Mouse (Mus musculus) gastrocnemius, adult 18-20 months (tissue): ENCODE data around the gene Nsg2. TPM values are rescaled to one million over a fixed set of nuclear protein-coding genes. Genes with fewer than 3 reads are reported as not detected.

Source experiments
- DNase-seq: peaks from one replicate; pipeline ENCODE4 v3.0.0; 2021; ENCODE audit warnings: low spot score
- total RNA-seq, 2 experiments: library from RNA; stranded (reverse); gene quantifications; 2 replicates each; pipeline ENCODE4 v1.2.3; 2021

Gene Nsg2
- total RNA-seq, 2 experiments from 2014 or later: not detected

DNA sequence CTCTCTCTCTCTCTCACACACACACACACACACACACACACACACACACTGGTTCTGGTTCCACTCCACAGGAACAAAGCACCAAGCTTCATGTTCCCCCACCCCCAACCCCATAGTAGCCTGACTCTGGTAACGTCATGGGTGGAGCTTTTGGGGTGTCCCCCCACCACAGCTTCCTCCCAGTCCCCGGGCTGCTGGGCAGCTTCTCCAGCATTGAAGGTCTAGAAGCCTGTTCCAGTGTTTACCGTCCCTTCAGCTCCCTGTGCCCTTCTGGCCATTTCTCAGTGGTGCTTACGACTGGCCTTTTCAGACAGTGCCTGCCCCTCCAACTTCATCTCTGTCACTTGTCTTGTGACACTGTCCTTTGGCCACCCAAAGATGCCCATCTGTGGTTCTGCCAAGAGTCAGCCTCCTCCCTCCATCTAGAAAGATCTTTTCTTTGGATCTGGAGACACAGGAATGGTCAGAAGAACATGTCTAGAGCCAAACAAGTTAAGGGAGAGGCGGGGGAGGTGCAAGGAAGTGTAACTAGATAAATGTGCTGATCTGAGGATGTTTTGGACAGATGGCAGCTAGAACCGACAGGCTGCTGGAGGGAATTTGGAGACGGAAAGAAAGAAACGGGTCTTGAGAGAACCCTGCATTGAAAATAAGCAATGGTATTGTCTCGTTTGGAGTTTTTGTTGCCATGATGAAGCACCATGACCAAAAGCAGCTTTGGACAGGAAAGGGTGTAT is 11.8 kb downstream of the Nsg2 start:
- DNase-seq: no peak

DNA sequence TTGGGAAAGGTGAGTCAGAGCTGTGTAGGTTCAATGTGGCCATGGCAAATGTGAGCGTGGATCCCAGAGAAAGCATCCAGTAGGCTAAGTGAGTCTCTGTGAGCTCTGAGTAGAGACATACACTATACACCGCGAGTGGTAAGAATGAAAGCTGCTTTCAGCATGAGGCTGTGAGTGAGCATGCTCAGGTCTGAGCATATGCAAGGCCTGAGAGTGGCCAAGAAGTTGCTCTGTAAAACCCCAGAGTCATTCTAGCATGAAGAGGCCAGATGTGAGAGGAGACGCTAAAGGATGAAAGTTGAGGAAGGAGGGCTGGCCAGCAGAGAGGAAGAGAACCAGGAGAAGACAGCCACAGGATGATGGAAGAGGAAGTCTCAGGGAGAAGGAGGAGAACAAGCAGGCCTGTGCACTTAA is 12.8 kb downstream of the Nsg2 start:
- DNase-seq: no peak

DNA sequence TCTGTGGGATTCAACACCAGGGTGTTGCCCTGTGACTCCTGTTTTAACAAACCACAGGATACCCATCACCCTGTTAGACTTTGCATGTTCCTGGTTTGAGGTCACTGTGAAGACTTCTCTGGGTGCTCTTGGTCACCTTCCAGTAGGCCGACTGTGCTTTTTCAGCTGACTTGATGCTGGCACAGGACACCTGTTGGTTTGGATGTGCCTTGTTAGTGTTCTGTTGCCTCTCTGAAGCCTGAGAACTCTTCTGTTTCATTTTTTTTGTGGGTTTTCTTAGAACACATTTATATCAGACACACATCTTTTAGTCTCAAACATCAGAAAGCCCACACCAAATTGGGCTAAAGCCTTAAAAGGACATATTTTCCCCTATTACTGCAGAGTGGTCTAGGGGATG is 13.3 kb downstream of the Nsg2 start:
- no peak for DNase-seq

DNA sequence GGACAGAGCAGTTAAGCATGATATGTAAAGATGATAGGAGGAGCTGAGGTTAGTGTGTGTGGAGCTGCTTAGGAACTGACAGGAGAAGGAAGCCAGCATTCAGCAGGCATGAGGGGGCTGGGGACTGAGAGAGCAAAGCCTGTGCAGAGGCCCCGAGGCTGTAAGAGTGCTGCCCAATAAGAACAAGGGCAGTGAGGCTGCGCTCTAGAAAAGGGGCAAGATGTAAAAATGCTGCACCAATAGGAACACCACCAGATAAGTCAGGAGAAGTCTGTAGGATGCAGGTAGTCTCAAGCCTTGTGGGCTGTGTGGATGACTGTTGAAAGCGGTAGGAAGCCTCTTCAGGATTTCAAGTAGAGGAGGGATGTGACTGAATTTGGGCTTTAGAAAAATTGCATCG is 17.9 kb downstream of the Nsg2 start:
- DNase-seq: no peak

DNA sequence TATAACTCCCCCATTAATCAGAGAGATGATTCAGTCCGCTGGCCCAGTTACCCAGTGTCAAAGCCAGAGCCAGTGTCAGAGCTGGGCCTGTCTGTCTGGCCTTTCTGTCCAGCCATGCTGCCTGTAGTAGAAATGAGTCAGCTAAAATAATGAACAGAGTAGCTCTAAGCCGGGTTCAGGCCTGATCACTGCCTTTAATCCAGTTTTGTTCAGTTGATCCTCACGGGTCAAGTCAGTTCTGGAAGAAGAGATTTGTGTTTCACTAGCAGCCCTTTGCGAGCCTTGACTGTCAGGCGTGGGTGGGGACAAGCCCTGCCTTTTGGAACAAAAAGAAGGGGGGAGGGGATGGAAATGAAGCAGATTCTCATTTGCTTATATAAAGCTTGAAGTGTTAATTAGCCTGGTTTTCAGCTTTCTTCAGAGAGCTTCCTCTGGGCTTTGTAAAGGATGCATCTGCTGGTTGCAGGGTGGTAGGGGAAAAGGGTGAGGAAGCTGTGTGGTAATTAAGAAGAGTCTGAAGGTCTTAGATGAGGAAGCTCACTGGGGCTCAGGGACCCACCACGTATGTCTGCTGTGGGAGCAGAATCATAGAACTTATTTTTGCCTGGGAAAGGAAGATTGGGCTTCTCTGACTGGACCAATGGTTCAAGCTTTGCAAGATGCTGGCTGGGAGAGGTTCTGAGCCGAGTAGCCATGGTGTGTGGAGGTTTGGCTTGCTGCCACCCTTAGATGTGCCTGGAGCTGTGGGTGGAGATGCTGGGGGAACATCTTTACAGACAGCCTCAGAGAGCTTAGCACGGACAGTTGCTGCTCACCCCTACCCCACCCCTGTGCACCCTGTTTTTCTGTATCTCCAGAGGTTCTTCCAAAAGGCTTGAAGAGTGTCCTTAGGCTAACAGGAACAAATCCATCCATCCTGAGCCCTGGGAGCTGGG is 20.0 kb downstream of the Nsg2 start:
- DNase-seq: peak; percentile 6

DNA sequence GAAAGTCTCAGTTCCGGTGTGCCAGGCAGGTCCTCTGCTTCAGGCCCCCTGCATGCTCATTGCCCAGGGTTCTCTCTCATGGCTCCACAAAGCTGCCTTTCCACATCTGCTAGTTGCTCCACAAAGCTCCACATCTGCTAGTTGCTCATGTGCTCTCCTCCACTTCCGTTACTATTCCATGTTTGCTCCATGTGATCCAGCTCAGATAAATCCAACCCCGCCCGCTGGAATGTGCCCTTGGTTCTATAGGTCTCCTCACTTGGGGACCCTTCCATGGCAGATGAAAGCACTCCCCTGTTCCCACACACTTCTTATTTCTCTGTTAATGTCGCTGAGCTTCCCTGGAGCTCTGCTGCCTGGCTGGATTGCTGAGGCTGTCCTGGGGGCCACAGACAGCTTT is 26.4 kb downstream of the Nsg2 start:
- DNase-seq: no peak

DNA sequence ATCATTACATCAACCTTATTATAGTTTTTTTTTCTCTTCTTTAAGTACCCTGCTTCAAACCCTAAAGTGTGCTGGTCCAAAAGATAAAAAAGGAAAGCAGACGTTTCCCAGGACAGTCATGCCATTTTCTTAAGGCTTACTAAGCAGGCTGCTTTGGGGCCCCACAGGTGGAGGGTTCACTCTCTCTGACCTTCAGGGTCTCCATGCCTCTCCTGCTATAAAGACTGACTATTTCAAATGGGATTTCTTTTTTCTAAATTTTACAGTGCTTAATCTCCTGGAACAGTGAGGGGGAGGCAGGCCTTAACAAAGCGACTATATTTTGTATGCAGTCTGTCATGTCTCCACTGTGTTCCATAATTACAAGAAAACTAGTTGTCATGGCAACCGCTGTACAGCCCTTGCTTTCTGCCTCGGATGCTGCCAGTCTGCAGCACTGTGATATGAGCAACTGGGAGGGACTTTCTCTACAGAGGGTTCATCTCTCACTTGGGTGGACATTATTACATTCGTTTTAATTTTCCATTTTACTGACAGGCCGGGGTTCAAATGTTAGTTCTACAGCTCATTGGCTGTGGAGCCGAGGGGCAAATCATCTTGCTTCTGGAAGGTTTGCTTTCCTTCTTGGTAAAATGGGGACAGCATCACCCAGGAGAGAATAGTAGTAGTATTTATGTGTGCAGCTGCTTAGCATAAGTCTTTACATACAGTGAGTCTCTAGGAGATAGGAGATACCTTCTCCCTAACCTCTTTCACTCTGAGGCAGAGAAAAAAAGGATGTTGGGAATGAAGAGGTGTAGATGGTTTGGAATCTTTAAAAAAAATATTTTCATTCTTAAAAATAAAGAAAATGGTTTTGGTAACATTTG is 27.4 kb downstream of the Nsg2 start:
- DNase-seq: no peak

DNA sequence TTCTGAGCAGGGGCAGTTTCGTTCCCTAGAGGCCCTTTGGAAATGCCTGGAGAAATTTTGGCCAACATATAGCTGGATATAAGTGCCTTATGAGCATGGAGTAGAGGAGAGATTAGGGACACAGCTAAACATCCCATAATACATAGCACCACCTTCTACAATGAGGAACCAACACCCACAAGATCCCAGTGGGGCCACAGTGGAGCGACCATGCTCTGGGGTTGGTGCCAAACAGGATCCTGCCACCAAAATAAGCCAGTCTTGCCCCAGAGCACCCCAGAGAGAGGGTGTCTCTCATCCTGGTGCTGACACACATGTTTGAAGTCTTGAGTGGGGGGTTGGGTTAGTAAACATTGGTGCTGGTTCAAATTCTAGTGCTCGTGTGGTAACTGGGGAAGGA is 28.3 kb downstream of the Nsg2 start:
- DNase-seq: no peak

DNA sequence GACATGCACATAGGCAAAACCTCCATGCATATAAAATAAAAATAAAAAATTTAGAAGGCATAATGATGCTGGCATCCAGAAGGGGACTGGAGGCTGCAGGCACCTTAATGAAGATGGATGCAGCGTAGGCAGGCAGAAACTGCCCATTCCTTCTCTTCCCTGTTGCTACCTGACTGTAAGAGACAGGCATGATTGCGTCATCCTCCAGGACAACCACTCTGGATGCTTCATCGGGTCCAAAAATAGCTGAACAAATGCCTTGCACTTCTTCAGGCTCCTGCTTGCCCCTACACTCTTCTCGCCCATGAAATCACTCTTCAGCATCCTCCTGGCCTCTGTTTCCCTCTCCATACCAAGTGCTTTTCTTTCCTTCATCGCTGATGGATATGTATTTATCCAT is 29.1 kb downstream of the Nsg2 start:
- no peak for DNase-seq

DNA sequence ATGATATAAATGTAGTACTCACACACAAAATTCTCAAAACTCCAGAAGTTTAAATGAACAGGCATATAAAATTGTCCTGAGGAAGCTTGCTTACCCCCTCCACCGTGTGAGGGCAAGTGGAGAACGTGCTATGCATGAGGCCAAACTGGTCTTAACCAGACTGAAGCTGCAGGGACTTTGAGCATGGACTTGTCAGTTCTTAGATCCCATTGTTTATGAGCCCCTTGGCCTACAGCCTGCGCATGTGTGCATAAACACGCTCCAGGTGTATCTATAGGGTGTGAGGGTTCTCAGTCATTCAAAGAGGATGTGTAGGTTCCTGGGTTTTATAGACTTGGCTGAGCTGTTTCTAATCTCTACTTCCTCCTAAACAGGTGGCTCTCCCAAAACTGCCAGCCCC is 31.1 kb downstream of the Nsg2 start:
- no peak for DNase-seq

DNA sequence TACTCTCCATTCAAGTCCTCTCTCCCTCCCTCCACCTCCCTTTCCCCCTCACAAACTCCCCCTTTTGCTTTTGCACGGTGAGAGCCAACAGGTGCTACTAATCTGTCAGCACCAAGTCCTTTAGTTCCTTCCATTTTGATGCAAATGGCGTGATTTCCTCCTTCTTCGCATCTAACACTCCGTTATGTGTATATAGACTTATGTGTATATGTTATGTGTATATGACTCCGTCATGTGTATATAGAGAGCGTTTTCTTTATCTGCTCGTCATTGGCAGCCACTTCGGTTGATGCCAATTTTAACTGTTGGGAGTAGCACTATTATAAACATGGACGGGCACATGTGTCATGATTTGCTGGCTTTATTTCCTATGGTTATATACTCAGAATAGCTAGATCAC is 31.8 kb downstream of the Nsg2 start:
- DNase-seq: no peak

DNA sequence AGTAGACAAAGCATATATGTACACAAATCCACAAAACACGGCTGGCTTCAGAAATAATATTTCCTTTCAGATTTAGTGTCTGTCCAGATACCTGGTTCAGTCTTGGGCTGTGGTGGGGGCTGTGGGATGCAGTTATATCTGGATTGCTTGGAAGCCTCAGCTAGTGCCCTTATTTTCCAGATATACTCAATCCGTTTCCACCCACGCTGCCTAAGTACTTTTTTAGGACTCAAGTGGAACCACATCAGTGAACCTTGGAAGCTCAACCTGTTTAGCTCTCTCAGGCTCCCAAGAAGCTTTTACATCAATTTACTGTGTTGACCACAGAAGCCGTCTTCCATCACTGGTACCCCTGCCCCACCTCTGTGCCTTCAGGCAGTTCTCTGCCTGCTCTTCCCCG is 35.6 kb downstream of the Nsg2 start:
- no peak for DNase-seq

DNA sequence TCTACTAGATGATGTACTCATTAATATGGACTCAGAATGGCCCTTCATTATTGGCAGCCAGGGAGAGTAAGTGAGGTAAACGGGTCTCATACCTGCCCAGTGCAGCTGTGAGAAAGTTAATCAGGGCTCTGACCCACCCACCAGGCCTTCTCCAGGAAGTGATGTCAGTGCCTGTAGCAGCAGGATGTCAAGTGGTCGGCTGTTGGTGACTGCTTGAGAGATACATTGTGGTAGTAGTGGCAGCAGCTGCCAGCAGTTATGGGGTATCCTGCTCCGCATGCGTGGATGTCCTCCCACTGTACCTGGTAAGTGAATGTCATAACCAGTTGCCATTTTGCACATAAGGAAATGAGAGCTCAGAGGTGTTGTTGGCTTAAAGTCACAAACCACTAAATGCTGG is 39.4 kb downstream of the Nsg2 start:
- DNase-seq: no peak

DNA sequence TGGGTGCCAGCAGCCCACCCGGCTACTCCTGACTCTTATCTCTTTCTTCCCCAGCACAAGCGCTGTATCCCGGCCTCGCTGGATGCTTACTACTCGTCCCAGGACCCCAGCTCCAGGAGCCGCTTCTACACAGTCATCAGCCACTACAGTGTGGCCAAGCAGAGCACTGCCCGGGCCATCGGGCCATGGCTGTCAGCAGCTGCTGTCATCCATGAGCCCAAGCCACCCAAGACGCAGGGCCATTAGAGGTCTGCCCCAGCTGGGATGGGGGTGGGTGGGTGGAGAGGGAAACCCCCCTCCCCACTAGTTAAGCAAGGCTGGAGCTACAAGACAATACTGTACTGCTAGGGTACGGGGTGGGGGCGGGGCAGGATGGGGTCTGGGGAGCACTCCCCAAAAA is 57.1 kb downstream of the Nsg2 start:
- no peak for DNase-seq

DNA sequence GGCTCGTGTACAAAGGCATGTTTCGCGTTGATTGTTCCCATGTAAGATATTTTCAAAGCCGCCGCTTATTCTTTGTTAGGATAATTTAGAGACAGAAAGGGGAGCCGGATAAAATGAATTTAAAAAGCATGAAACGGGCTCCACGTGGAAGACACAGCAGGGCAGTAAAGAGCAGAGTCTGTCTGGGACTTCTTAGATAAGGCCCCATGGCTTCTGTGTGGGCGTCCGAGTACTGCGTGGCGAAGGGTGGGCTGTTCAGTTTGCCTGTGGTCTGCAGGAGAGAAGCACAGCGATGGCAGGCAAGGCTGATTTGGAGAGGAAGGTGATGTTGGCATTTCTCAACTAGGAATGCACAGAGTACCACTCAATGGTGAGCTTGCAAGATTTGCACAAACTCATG is 57.6 kb downstream of the Nsg2 start:
- no peak for DNase-seq

DNA sequence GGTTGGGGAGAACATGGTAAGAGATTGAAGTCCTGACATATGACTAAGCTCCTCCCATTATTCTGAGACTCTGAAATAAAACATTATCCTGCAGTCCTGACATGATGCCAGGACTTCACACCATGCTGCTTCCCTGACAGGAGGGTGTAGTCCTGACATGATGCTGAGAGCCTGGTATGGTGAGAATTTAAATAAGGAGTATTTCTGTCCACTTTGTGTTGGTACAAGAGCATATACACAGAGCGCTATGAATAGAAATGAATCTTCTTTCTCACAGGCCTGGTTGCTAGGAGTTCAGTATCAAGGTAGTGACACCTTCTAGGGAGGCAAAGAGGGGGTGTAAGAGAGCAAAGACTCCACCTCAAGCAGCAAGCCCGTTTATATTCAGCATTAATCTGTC is 60.8 kb downstream of the Nsg2 start:
- no peak for DNase-seq

DNA sequence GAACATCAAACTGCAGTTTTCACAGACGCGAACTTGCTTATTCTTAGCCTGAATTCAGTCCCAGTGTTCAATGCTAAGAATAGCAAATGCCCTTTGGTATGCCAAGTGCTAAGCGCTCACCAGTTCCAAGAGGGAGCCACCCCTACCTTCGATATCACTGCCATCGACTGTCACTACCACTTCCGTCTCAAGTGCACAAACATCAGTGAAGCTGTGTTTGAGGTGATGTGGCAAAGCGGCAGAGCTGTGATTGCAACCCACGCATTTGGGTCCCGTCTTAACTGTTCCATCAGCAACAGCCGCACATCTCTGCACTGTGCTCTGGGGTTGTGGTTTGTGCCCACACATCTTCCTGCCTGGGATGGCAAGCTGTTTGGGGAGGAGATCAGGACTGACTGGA is 61.6 kb downstream of the Nsg2 start:
- DNase-seq: peak; percentile 6

DNA sequence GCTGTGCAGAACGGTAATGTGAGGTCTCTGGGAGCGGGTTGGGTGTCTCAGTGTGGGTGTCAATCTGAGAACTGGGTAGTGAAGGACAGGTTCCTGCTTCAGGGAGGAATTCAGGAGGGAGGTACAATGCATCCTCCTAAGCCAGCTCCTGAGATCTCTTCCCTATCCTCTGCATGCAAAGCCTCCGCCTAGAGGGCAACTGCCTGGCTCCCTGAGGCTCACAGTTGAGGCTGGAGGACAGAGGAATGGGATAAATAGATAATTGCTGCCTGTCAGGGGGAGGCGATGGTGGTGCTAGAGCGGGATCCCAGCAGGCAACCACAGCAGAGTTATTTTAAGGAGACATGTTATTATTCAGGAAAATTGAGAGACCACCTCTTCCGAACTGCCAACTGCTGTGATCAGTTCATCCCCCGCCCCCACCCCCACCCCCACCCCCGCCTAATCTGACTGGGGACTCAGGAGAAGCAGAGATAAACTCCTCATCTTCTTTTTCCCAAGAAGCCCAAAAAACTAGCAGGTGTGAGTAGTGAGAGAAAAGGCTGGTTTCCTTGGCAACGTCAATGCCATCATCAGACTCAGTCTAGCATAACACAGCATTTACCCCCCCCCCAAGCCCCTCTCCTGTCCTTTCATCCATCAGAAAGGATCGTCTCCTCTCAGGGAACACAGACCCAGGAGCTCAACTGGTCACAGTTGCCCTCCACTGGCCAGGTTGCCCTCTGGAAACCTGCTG is 63.7 kb downstream of the Nsg2 start:
- no peak for DNase-seq

DNA sequence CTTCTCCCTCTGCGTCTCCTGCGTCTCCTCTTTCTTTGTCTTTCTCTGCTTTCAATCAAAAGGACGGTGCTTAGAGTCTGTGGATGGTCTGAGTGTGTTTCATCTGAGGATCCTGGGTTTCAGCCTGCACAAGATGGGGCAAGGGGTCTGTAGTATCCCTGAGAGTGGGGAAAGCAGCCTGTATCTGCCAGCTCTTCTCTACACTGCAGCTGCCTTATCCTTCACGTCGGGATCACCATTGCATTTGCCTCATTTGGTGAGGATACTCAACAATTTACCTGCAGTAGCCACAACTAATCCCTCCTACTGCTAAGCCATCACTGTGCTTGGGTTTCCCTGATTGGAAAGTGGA is 64.2 kb downstream of the Nsg2 start:
- DNase-seq: no peak

DNA sequence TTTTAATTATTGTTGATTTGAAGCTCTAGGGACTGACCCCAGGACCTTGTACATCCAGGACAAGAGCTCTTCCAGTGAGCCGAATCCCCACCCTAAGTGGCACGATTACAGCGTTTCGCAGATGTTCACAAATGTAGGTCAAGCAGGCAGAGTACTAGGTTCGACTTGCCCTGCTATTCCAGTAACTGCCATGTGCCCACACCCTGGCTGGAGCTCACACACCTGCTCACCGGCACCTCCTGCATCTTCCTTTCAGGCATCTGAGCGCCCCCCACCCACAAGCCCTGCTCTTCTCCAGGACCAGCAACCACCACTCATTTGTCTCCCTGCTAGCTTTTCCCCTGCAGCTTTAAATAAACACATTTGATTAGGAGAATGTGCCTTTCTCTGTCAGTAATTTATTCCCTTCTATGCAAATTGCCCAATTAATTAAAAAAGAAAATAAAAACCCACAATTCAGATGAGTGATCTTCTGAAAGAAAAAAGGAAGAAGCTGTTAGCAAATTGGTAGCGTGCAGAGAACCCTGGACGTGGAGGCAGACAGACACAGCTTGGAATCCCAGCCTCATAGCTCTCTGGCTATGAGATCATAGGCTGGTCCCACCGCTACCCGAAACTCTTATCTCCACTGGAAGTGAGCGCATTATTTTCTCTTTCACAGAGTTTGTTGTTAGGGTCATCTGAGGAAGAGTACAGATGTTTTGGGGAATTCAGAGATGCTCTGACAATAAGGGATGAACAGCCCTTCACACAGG is 68.7 kb downstream of the Nsg2 start:
- no peak for DNase-seq

DNA sequence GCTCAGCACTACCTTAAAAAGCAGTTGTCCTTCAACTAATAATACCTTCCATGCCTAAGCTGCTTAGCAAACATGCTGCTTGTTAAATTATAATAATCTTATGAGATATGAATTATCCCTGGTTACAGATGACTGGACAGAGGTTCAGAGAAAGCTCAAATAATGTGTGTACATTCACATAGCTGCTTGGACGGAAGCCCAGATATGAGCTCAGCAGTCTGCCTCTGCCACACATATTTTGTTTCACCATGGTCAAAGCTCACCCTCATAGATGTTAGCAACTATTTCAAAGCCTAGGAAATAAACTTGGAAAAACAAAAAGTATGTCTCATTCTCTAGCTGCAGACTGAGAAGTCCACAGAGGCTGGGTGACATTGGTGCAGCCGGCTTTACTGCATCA is 74.9 kb downstream of the Nsg2 start:
- DNase-seq: no peak
